In genomic region chr10:117454171-117454500, GRCm38 (mm10) we compare ENCODE assay signal across 16 mouse cellular contexts.
"Had no signal": no experiment of that assay in that cellular context is flagged by ENCODE, and none has a peak within 500 bp of the region (broad histone marks: within the 10 kb centered on the region; RNA-seq: fewer than 3 reads in every experiment).

No protein-coding gene starts in this region.

- H3K4me1 ChIP-seq: stomach, embryonic 15.5 days had no signal

- H3K27ac ChIP-seq: neural tube, embryonic 13.5 days; neural tube, embryonic 15.5 days; stomach, embryonic 15.5 days; stomach, postnatal 0 days had no signal

- H3K9ac ChIP-seq: neural tube, embryonic 13.5 days; neural tube, embryonic 15.5 days; stomach, embryonic 15.5 days had no signal

- H3K9me3 ChIP-seq: neural tube, embryonic 13.5 days; neural tube, embryonic 15.5 days; stomach, embryonic 15.5 days had no signal

- H3K36me3 ChIP-seq: neural tube, embryonic 13.5 days; neural tube, embryonic 15.5 days; stomach, embryonic 15.5 days had no signal

- H3K4me2 ChIP-seq: neural tube, embryonic 13.5 days; neural tube, embryonic 15.5 days; stomach, embryonic 15.5 days had no signal

- H3K4me3 ChIP-seq: neural tube, embryonic 13.5 days; neural tube, embryonic 15.5 days; stomach, embryonic 15.5 days had no signal

- DNase-seq: retina, postnatal 1 day; right cerebral cortex, adult 18-20 months; right cerebral cortex, postnatal 14 days; right cerebral cortex, postnatal 25 days; right cerebral cortex, postnatal 4 days; spleen, adult 18-20 months; thymus, adult 18-20 months; thymus, adult 2 months; thymus, postnatal 14 days; thymus, postnatal 25 days; thymus, postnatal 36 days; thymus, postnatal 4 days had no signal

- H3K27me3 ChIP-seq: neural tube, embryonic 13.5 days; neural tube, embryonic 15.5 days; stomach, embryonic 15.5 days had no signal
